Comparison of ENCODE assay signal across 20 mouse cellular contexts in the genomic region with DNA sequence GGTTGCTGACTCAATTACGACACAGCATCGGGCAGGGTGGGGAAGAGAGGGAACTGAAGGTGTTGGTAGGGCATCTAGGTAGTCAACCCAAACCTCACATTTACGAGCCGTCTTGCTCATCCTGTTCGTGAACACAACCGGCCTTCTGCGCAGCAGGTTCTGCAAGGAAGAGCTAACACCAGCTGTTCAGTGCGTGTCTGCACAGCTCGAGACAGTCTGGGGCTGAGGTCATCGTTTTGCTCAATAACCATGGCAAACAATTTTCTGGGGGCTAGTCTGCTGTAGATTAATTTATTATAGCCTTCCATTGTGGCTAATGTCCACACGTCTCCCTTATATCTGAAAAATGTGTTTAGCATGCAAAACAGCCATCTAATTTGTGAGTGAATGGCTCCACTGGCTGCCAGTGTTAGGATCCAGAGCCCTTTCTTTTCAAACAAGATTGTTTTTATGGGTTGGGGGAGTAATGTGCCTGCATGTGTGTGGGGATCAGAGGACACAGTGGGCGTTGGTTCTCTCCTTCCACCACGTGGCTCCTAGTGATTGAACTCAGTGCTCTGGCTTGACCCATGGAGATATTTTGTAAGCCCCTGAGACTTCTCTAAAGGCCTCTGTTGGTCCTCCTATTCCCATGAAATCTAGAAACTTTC. TPM values are rescaled to one million over a fixed set of nuclear protein-coding genes. Genes with fewer than 3 reads are reported as not detected.
DNase-seq lines count a peak whose midpoint lies in the region; ATAC-seq lines count a peak whose summit lies in the region.
"Had no signal": no experiment of that assay in that cellular context is flagged by ENCODE, and none has a peak within 500 bp of the region (broad histone marks: within the 10 kb centered on the region; RNA-seq: fewer than 3 reads in every experiment).

No protein-coding gene starts in this region.

- DNase-seq in forebrain, embryonic 11.5 days (ENCODE audit: low spot score) = no peak
- no peak for DNase-seq in spleen, postnatal 36 days (ENCODE audit: low spot score in 2 of 2)
- no peak for DNase-seq in liver
- DNase-seq in kidney, postnatal 25 days = no peak
- DNase-seq: adrenal gland, postnatal 14 days; cerebellum, adult 8-10 months; heart, postnatal 36 days; lung, embryonic 14.5 days; right cerebral cortex, postnatal 14 days had no signal

- 51% methylated on average over 13 of the region's 13 CpGs for WGBS in forebrain, embryonic 13.5 days
- 73% methylated on average over 13 of the region's 13 CpGs for WGBS in forebrain, embryonic 11.5 days
- WGBS in hindbrain, embryonic 12.5 days = 39% methylated on average over 13 of the region's 13 CpGs
- WGBS in midbrain, embryonic 13.5 days = 50% methylated on average over 13 of the region's 13 CpGs
- WGBS in neural tube, embryonic 13.5 days = 27% methylated on average over 13 of the region's 13 CpGs

- no peak overlapping the region for H3K4me2 ChIP-seq in forebrain, embryonic 13.5 days
- H3K4me2 ChIP-seq in forebrain, embryonic 11.5 days (ENCODE audit: low read depth, low read length, severe bottlenecking) = no peak overlapping the region
- no peak overlapping the region for H3K4me2 ChIP-seq in hindbrain, embryonic 12.5 days (replicated peaks)
- H3K4me2 ChIP-seq in midbrain, embryonic 13.5 days (replicated peaks) = no peak overlapping the region
- no peak overlapping the region for H3K4me2 ChIP-seq in neural tube, embryonic 13.5 days
- H3K4me2 ChIP-seq: heart, embryonic 13.5 days; liver, embryonic 12.5 days; lung, embryonic 14.5 days had no signal

- ATAC-seq in forebrain, embryonic 13.5 days = peak; percentile 70
- no peak for ATAC-seq in forebrain, embryonic 11.5 days (replicated peaks; ENCODE audit: low FRiP score)
- ATAC-seq in hindbrain, embryonic 12.5 days (ENCODE audit: low FRiP score) = peak; percentile 92
- peak; percentile 88 for ATAC-seq in midbrain, embryonic 13.5 days
- peak; percentile 71 for ATAC-seq in neural tube, embryonic 13.5 days (ENCODE audit: low read depth)
- ATAC-seq: intestine, postnatal 0 days; liver, embryonic 12.5 days had no signal

- H3K27ac ChIP-seq in forebrain, embryonic 13.5 days = no peak overlapping the region
- no peak overlapping the region for H3K27ac ChIP-seq in forebrain, embryonic 11.5 days (ENCODE audit: low read depth, low read length)
- H3K27ac ChIP-seq in hindbrain, embryonic 12.5 days = 0 out of 2 replicates have a peak overlapping the region, but pooled peaks have one; percentile 30
- no peak overlapping the region for H3K27ac ChIP-seq in midbrain, embryonic 13.5 days
- no peak overlapping the region for H3K27ac ChIP-seq in neural tube, embryonic 13.5 days (replicated peaks)
- H3K27ac ChIP-seq: heart, embryonic 13.5 days; kidney, postnatal 0 days; layer of hippocampus, adult 2 months; limb, embryonic 10.5 days; liver, embryonic 12.5 days; macrophage had no signal

- H3K27me3 ChIP-seq in forebrain, embryonic 13.5 days = no peaks in the 10 kb centered on the region
- no peaks in the 10 kb centered on the region for H3K27me3 ChIP-seq in forebrain, embryonic 11.5 days (ENCODE audit: control insufficient read depth, insufficient read depth, low read length)
- H3K27me3 ChIP-seq in hindbrain, embryonic 12.5 days = peaks cover 4% of the 10 kb centered on the region
- peaks cover 3% of the 10 kb centered on the region; the same call in 1 of the 2 replicates for H3K27me3 ChIP-seq in midbrain, embryonic 13.5 days
- no peaks in the 10 kb centered on the region; the same call in 1 of the 2 replicates for H3K27me3 ChIP-seq in neural tube, embryonic 13.5 days
- H3K27me3 ChIP-seq: heart, embryonic 13.5 days; liver, embryonic 12.5 days had no signal

- H3K36me3 ChIP-seq in forebrain, embryonic 13.5 days (ENCODE audit: poor library complexity, severe bottlenecking) = no peaks in the 10 kb centered on the region
- H3K36me3 ChIP-seq in forebrain, embryonic 11.5 days (ENCODE audit: control insufficient read depth, insufficient read depth, low read length) = no peaks in the 10 kb centered on the region
- no peaks in the 10 kb centered on the region for H3K36me3 ChIP-seq in hindbrain, embryonic 12.5 days
- no peaks in the 10 kb centered on the region for H3K36me3 ChIP-seq in midbrain, embryonic 13.5 days
- no peaks in the 10 kb centered on the region for H3K36me3 ChIP-seq in neural tube, embryonic 13.5 days
- H3K36me3 ChIP-seq: heart, embryonic 13.5 days; limb, embryonic 10.5 days; liver, embryonic 12.5 days had no signal

- H3K4me1 ChIP-seq in forebrain, embryonic 13.5 days = peaks cover 11% of the 10 kb centered on the region
- H3K4me1 ChIP-seq in forebrain, embryonic 11.5 days (replicated peaks; ENCODE audit: control insufficient read depth, insufficient read depth, low read length) = no peaks in the 10 kb centered on the region
- peaks cover 8% of the 10 kb centered on the region; the same call in 1 of the 2 replicates for H3K4me1 ChIP-seq in hindbrain, embryonic 12.5 days
- peaks cover 13% of the 10 kb centered on the region for H3K4me1 ChIP-seq in midbrain, embryonic 13.5 days (replicated peaks)
- peaks cover 10% of the 10 kb centered on the region for H3K4me1 ChIP-seq in neural tube, embryonic 13.5 days (replicated peaks)
- H3K4me1 ChIP-seq: heart, embryonic 13.5 days; limb, embryonic 10.5 days had no signal

- H3K9me3 ChIP-seq in forebrain, embryonic 13.5 days (replicated peaks) = no peaks in the 10 kb centered on the region
- no peaks in the 10 kb centered on the region for H3K9me3 ChIP-seq in forebrain, embryonic 11.5 days (ENCODE audit: control insufficient read depth, low read length)
- no peaks in the 10 kb centered on the region for H3K9me3 ChIP-seq in hindbrain, embryonic 12.5 days (replicated peaks)
- no peaks in the 10 kb centered on the region for H3K9me3 ChIP-seq in midbrain, embryonic 13.5 days
- no peaks in the 10 kb centered on the region for H3K9me3 ChIP-seq in neural tube, embryonic 13.5 days
- H3K9me3 ChIP-seq: heart, embryonic 13.5 days; limb, embryonic 10.5 days; liver, embryonic 12.5 days had no signal

- no peak overlapping the region for H3K9ac ChIP-seq in forebrain, embryonic 13.5 days
- no peak overlapping the region for H3K9ac ChIP-seq in forebrain, embryonic 11.5 days (ENCODE audit: low read length)
- no peak overlapping the region for H3K9ac ChIP-seq in hindbrain, embryonic 12.5 days
- no peak overlapping the region for H3K9ac ChIP-seq in midbrain, embryonic 13.5 days (replicated peaks)
- no peak overlapping the region for H3K9ac ChIP-seq in neural tube, embryonic 13.5 days
- H3K9ac ChIP-seq: heart, embryonic 13.5 days; liver, embryonic 12.5 days; lung, embryonic 14.5 days had no signal

- H3K4me3 ChIP-seq in forebrain, embryonic 13.5 days = no peak overlapping the region
- H3K4me3 ChIP-seq in forebrain, embryonic 11.5 days (ENCODE audit: low read depth, low read length) = no peak overlapping the region
- no peak overlapping the region for H3K4me3 ChIP-seq in hindbrain, embryonic 12.5 days
- no peak overlapping the region for H3K4me3 ChIP-seq in midbrain, embryonic 13.5 days (replicated peaks)
- no peak overlapping the region for H3K4me3 ChIP-seq in neural tube, embryonic 13.5 days
- H3K4me3 ChIP-seq: heart, embryonic 13.5 days; layer of hippocampus, adult 2 months; limb, embryonic 10.5 days; liver, embryonic 12.5 days had no signal

RNA-seq across cellular contexts. Expression of gene Kcnj5, which starts 41.5 kb away (rescaled TPM):
- 1.2 and 1.3 TPM in 2 replicates for polyA plus RNA-seq in forebrain, embryonic 13.5 days (2015; fragmentation: Nextera tagmentation; extraction: Ambion mirVana)
- 0.88 and 1.1 TPM in 2 replicates for polyA plus RNA-seq in forebrain, embryonic 11.5 days (2014; fragmentation: Nextera tagmentation; extraction: Ambion mirVana)
- polyA plus RNA-seq in hindbrain, embryonic 12.5 days (2016; fragmentation: Nextera tagmentation; extraction: Ambion mirVana) = 0.29 and 0.45 TPM in 2 replicates
- 0.55 and 0.86 TPM in 2 replicates for polyA plus RNA-seq in midbrain, embryonic 13.5 days (2015; fragmentation: Nextera tagmentation; extraction: Ambion mirVana)
- polyA plus RNA-seq in neural tube, embryonic 13.5 days (2015; fragmentation: Nextera tagmentation; extraction: Ambion mirVana) = 0.13 and 0.28 TPM in 2 replicates
